Mouse (Mus musculus) thymus, adult 2 months (tissue): ENCODE data around the gene Slc52a3. TPM values are rescaled to one million over a fixed set of nuclear protein-coding genes. Genes with fewer than 3 reads are reported as not detected.

ENCODE experiments used
- DNase-seq: peaks from one replicate; pipeline ENCODE4 v3.0.0; 2021
- H3K27ac ChIP-seq: fragments of 200-500 bp; 2 replicates; pipeline ENCODE4 v1.5.1; 2012; ENCODE audit warnings: low read length, control low read depth; ENCODE audit not compliant: control insufficient read depth, insufficient read depth
- H3K27me3 ChIP-seq: fragments of 200-500 bp; 2 replicates; pipeline ENCODE4 v1.6.1; 2012; ENCODE audit warnings: mild to moderate bottlenecking, low read length, moderate library complexity, mixed read lengths; ENCODE audit not compliant: control insufficient read depth, insufficient read depth
- H3K36me3 ChIP-seq: fragments of 200-500 bp; 2 replicates; pipeline ENCODE4 v1.6.1; 2012; ENCODE audit warnings: mild to moderate bottlenecking, low read length, moderate library complexity; ENCODE audit not compliant: control insufficient read depth, insufficient read depth
- H3K4me1 ChIP-seq: fragments of 200-500 bp; replicated peaks from 2 replicates; pipeline ENCODE4 v1.6.1; 2012; ENCODE audit warnings: low read length; ENCODE audit not compliant: control insufficient read depth, insufficient read depth
- H3K4me3 ChIP-seq: fragments of 200-500 bp; 2 replicates; pipeline ENCODE4 v1.5.1; 2012; ENCODE audit warnings: mild to moderate bottlenecking, low read length, control low read depth, moderate library complexity; ENCODE audit not compliant: control insufficient read depth, insufficient read depth
- CTCF ChIP-seq: fragments of 200-500 bp; IDR thresholded peaks from 2 replicates; pipeline ENCODE4 v1.5.1; 2012; ENCODE audit warnings: mild to moderate bottlenecking, control low read depth, low read length, moderate library complexity, borderline replicate concordance; ENCODE audit not compliant: control insufficient read depth, poor library complexity, insufficient read depth; ENCODE audit errors: extremely low read depth
- POLR2A ChIP-seq: fragments of 200-500 bp; IDR thresholded peaks from 2 replicates; pipeline ENCODE4 v1.6.1; 2012; ENCODE audit warnings: mild to moderate bottlenecking, low read length, control low read depth, moderate library complexity; ENCODE audit not compliant: control insufficient read depth, poor library complexity, insufficient read depth; ENCODE audit errors: extremely low read depth
- WGBS: fragments of 180-500 bp; shearing (Covaris S2); methylation state at CpG from one replicate; pipeline ENCODE4 v1.1.7; 2018; 5-methylcytosine and 5-hydroxymethylcytosine counted together
- polyA plus RNA-seq: library from polyadenylated mRNA; depleted of rRNA; stranded (reverse); fragments of >200 nt; gene quantifications from 2 replicates; pipeline ENCODE4 v1.2.3, GENCODE M21; 2012

Slc52a3 gene
- polyA plus RNA-seq, 1 experiment: 4.6 TPM

DNA sequence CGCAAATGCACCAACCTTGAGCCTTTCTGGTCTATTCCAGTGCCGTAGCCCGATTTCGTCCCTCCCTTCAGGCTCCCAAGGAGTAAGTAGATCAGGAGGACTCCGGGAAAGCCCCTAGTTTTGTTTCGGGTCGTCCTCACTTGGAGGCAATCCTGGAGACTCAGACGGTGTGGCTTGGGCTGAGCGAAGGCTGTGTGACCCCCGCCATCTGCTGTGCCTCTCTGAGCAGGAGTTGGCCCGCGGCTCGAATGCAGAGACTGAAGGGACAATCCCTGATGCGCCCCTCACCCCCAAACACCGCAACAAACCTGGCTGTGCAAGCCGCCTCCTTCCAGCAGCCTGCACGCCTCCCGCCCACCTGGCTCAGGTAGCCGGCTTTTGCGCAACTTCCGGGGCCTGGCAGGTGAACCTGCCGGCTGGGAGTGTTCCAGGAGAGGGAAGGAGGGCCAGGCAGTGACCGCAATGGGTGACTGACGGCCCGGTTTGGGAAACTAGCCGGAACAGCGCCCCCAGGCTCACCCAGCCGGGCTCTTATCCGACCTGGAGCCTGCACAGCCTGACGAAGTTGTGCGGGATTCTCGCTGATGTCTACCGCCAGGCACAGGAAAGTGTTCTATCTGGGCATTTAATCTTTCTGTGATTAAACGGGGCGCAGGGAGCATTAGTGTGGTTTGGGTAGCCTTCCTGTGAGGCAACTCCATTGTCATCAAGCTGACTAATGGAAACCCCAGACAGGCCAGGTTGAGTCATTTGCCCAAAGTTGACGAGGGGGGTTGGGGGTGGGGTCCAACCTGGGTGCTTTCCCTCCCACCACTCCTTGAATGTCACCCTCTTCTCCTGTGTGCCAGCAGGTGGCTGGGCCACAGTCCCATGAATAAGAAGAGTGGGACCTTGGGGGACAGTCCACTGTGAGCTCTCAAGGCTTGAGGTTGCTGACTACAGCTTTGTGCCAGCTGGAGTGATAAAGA lies 22.4 kb upstream of the Slc52a3 start:
- H3K4me3 ChIP-seq: peak overlapping the region; percentile 45
- H3K27me3 ChIP-seq: no peaks in the 10 kb centered on the region
- WGBS: 4% methylated on average over 36 of the region's 36 CpGs
- DNase-seq: no peak
- H3K36me3 ChIP-seq: peaks cover 5% of the 10 kb centered on the region; the same call in 1 of the 2 replicates
- peaks cover 56% of the 10 kb centered on the region for H3K4me1 ChIP-seq
- no peak overlapping the region for H3K27ac ChIP-seq
- TF ChIP-seq POLR2A: no peak
- TF ChIP-seq CTCF: no peak

DNA sequence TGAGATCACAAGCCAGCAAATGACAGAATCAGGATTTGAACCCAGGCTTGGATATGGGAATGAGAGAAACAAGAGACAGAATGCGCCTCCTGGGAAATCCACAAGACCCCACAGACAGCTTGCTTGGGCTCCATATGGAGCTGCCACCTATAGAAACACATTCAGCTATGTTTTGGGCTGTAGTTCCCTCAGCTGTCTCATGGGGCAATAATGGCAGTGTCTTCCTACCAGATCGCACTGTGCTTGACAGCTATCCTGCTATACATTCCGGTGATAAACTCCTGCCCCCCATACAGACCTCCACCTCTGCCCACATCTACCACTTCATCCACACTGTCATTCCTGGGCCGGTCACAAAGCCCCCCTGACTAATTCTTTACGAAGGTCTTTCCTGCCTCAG lies 21.0 kb upstream of the Slc52a3 start:
- Histone ChIP-seq H3K4me1 (peaks cover 65% of the 10 kb centered on the region), H3K27me3 (no peaks in the 10 kb centered on the region), H3K4me3 (no peak overlapping the region), H3K36me3 (no peaks in the 10 kb centered on the region), H3K27ac (no peak overlapping the region)
- no peak for TF ChIP-seq POLR2A
- TF ChIP-seq CTCF: no peak
- WGBS: over 99% methylated on average over 5 of the region's 5 CpGs
- DNase-seq: no peak

DNA sequence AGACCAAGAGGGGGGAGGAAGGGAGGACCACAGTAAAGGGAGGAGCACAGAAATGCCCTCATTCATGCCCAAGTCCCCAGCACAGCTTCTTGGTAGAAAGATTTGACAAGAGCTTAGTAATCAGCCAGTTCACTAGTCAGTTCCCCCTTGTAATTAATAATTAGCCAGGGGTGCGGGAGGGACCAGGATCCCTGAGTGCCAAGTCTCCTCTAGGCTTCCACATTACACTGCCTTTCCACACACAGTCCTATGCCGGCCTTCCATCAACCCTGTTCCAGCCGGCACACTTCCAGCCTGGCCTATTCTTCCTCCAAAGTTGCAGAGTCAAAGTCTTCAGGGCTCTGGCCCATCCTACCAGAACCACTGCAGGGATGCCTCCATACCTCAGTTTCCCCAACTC lies 20.2 kb upstream of the Slc52a3 start:
- no peaks in the 10 kb centered on the region for H3K27me3 ChIP-seq
- DNase-seq: no peak
- TF ChIP-seq POLR2A (no peak), CTCF (no peak)
- H3K4me1 ChIP-seq: peaks cover 61% of the 10 kb centered on the region
- no peak overlapping the region for H3K4me3 ChIP-seq
- WGBS: 97% methylated on average over 3 of the region's 3 CpGs
- H3K27ac ChIP-seq: no peak overlapping the region
- no peaks in the 10 kb centered on the region for H3K36me3 ChIP-seq

DNA sequence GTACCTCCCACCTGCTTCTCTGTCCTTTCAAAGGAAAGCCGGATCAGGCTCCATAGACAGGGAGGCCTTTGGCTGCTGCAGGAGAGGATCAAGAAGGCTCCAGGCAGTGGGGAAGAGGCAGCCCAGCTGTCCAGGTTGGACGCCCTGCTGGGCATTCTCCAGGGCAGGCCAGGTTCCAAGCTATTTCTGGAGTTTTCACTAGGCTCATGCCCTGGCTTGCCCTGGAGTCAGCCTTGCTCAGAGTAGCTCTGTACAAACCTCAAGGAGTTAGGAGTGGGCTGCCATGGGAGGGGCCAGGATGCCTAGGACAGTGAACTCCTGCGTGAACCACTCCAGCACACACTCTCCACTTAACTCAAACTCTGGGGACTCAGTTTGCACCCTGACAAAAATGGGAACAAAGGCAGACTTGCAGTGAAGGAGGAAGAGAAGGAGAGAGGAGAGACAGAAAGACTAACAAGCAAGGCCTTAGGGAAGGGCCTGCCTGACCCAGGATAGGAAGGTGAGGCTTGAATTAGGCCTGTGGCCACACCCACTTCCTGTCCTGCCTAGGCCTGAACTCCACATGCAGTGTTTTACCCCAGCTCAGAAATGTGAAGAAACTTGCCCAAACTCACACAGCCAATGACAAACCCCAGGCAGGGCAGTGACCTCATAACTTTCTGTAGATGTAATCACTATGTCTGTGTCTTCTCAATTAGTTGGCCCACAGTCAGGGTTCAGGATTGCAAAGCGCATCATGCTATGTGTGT lies 18.4 kb upstream of the Slc52a3 start:
- peaks cover 45% of the 10 kb centered on the region for H3K4me1 ChIP-seq
- no peak overlapping the region for H3K27ac ChIP-seq
- 84% methylated on average over 4 of the region's 4 CpGs for whole genome bisulfite sequencing
- no peak overlapping the region for H3K4me3 ChIP-seq
- H3K36me3 ChIP-seq: no peaks in the 10 kb centered on the region
- TF ChIP-seq CTCF: no peak
- no peak for TF ChIP-seq POLR2A
- no peaks in the 10 kb centered on the region for H3K27me3 ChIP-seq
- DNase-seq: no peak

DNA sequence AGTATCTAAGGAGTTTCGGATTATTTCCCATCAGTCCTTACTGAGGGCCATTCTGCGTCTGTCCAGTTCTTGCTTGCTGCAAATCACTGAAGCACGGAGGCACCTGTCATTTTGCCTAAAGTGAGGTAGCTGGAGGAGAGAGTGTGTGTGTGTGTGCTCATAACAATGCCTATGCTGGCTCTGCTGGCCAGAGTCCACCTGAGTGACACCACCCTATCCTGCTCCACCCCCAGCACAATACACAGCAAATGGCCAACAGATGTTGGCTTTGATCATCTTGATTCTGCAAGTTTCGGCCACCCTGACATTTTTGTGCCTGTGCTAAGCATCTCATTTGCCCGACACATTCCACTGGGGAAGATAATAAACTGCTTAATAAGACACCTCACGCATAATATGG lies 17.8 kb upstream of the Slc52a3 start:
- H3K4me1 ChIP-seq: peaks cover 39% of the 10 kb centered on the region
- no peaks in the 10 kb centered on the region for H3K36me3 ChIP-seq
- H3K4me3 ChIP-seq: no peak overlapping the region
- no peaks in the 10 kb centered on the region for H3K27me3 ChIP-seq
- 90% methylated on average over 6 of the region's 6 CpGs for WGBS
- no peak for DNase-seq
- TF ChIP-seq POLR2A: no peak
- TF ChIP-seq CTCF: no peak
- no peak overlapping the region for H3K27ac ChIP-seq
